Mouse (Mus musculus) adrenal gland, postnatal 36 days (tissue): ENCODE results near the gene Brk1. TPM values are rescaled to one million over a fixed set of nuclear protein-coding genes. Genes with fewer than 3 reads are reported as not detected.

ENCODE experiments used
- DNase-seq, 2 experiments: peaks; one replicate each; pipeline ENCODE4 v3.0.0; 2021; ENCODE audit warnings: mixed read lengths in 1 of 2
- total RNA-seq, 2 experiments: library from RNA; stranded (reverse); gene quantifications; 2 replicates each; pipeline ENCODE4 v1.2.3; 2021

Gene Brk1
- total RNA-seq, 2 experiments from 2014 or later, result 164 to 225 TPM

DNA sequence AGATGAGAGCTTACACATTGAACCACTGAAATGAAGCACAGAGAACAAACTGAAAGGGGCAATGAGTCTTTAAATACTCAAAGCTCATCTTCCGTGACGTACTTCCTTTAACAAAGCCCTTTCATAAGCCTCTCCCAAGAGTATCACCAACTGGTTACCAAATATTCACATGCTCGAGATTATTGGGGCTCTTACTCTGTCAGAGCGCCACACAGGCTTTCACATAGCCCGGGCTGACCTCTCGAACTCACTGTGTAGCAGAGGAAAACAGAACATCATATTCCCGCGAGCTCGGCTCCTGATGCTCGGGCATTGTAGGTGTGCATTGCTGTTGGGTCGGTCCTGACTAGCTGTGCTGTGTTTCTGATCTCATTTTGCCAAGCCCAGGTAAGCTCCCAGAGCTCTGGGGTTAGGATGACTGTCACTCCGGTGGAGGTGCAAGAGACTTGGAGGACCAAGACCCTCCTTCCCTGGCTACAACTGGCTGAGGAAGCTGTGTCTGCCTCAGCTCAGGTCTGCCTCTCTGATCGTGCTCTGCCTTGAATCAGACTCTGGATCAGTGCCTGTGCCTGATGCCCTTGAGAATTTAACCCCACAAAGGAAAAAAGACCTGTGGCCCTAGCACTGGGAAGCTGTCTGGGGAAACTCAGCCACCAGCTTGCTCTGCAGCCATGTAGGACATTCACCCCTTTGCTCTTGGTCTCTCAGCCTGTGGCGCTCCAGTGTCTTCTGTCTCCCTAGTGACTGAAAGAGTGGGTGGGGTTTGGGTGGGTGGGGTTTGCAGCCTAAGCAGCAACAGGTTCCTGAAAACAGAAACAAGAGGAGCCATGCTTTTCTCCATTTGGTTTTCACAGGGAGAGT lies 56.1 kb downstream of the Brk1 start:
- peak in 1 of 2 experiments; percentile 48 for DNase-seq

DNA sequence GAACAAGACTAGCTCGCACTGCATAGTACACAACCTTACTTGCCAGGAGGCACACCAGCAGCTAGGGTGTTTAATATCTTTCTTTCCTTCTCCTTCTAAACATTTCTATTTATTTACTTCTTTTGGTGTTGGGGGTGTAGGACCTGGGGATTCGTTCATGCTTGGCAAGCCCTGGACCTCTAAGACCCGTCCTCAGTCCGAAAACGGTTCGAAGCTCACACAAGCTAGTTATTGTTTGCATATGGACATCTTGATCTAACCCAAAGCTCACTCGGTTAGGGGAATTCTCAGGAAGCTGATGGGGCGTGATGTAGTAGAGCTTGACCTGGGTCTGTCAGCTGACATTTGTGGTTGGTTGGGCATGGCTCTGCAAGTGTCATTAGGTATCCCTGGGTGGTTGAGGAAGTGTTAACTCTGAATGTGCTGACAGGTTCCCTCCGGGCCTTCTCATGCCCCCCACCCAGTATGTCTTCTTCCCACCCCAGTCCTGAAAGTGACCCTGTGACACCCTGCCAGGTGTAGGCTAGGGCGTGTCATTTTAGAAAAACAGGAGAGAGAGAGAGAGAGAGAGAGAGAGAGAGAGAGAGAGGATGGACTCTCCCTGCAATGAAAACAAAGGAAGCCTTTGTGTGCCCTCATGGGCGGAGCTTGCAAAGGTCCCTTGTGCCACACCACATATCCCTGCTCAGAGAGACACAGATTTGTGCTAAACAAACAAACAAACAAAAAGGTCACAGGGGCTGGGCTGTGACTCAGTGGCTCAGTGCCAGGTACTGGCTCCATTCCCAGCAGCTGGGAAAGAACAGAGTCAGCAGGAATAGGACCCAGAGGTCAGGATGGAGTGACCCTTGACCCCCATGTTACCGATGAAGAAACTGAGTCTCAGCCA lies 57.0 kb downstream of the Brk1 start:
- peak; percentile 76 to 84 for DNase-seq

DNA sequence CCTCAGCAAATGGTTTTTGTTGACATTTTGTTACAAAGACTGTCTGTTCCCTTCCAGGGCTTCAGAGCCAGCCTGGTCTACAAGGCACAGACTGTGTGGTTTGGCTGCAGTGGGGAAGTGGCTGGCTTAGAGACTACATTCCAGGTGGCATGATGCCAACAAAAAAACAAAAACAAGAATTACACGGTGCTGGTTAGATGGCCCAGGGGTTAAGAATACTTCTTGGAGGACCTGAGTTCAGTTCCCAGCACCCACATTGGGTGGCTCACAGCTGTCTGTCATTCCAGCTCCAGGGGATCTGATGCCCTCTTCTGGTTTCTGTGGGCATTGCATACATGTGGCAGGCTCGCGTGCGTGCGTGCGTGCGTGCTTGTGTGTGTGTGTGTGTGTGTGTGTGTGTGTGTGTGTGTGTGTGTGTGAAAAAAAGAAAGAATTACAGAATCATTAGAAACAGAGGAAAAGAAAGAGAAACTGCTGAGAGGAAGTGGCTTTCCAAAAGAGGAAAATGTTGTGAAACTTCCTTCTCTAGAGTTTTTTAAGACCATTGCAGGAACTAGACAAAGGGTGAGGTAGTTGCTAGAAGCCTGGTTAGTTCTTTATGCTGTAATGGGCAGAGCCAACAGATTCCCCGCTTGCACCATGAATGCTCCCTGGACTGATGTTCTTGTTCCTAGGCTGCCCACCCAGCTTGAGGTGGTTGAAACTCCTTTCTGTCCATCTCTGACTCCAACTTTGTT lies 58.6 kb downstream of the Brk1 start:
- DNase-seq, result no peak

DNA sequence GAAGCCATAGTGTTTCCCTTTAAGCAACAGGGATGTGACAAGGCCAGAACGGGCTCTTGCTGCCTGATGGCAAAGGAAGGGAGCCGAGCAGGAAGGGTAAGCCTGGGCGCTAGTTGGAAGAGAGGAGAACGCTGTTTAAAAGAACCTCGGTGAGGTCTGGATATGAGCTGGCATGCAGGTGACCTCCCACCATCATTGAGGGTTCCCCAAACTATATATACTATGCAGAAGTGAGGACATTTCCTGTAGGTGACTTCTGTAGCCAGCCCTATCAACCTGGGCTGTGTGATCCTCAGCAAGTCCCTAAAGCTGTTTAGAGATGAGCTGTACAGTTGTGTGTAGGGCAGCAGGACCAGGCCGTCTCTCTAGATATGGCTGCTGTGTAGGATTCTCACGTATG lies 59.7 kb downstream of the Brk1 start:
- DNase-seq, result no peak

Other genes with a start within 250 kb of the Brk1 start
- 10 to 100 TPM; 36.3 to 43.8 TPM for gene Tada3, start 226.9 kb upstream of the Brk1 start, total RNA-seq
- 100 to 1,000 TPM; 193 to 213 TPM for gene Arpc4, start 226.7 kb upstream of the Brk1 start, total RNA-seq
- gene Ttll3, start 215.5 kb upstream of the Brk1 start, total RNA-seq, result 1 to 10 TPM; 2.2 to 3.6 TPM
- 1 to 10 TPM; 4.6 to 7.2 TPM for gene Rpusd3, start 185.4 kb upstream of the Brk1 start, total RNA-seq
- 100 to 1,000 TPM; 344 to 362 TPM for gene Cidec, start 169.0 kb upstream of the Brk1 start, total RNA-seq
- gene Jagn1, start 162.2 kb upstream of the Brk1 start, total RNA-seq, result 10 to 100 TPM; 45.0 to 50.6 TPM
- under 1 TPM; 0.50 to 0.76 TPM for gene Il17re, start 146.3 kb upstream of the Brk1 start, total RNA-seq
- 10 to 100 TPM; 18.1 to 19.5 TPM for gene Il17rc, start 133.3 kb upstream of the Brk1 start, total RNA-seq
- gene Creld1, start 121.5 kb upstream of the Brk1 start, total RNA-seq, result 10 to 100 TPM; 55.9 to 58.0 TPM
- gene Prrt3, start 102.8 kb upstream of the Brk1 start, total RNA-seq, result under 1 TPM; 0.17 to 0.26 TPM
- gene Emc3, start 73.1 kb upstream of the Brk1 start, total RNA-seq, result 100 to 1,000 TPM in 1 of 2 experiments, 10 to 100 TPM in 1; 96.2 to 122 TPM
- gene Fancd2, start 73.1 kb upstream of the Brk1 start, total RNA-seq, result 1 to 10 TPM in 1 of 2 experiments, under 1 TPM in 1; 0.83 to 1.5 TPM
- gene Fancd2os, start 4.1 kb upstream of the Brk1 start, total RNA-seq, result under 1 TPM in 1 of 2 experiments, not detected in 1; 0.40 TPM
- gene Vhl, start 19.2 kb downstream of the Brk1 start, total RNA-seq, result 10 to 100 TPM; 27.1 to 32.8 TPM
- 10 to 100 TPM; 17.8 to 21.9 TPM for gene Irak2, start 33.7 kb downstream of the Brk1 start, total RNA-seq
- 10 to 100 TPM; 58.0 to 60.5 TPM for gene Tatdn2, start 92.3 kb downstream of the Brk1 start, total RNA-seq
- gene Ghrl, start 115.1 kb downstream of the Brk1 start, total RNA-seq, result not detected
- gene Sec13, start 136.0 kb downstream of the Brk1 start, total RNA-seq, result 100 to 1,000 TPM; 116 to 130 TPM